Mouse (Mus musculus): ENCODE measurements at regions not wholly inside any gene's neighbourhood (a gene's known extent, or its start where the extent isn't known, plus 50 kb on each side); places are given as distances from the start of the nearest gene placed in this dataset.

GRCm38 (mm10) chr5:91198620-91199019 is 59.2 kb downstream of the Areg start:
- H3K9me3 ChIP-seq: no peaks in the 10 kb centered on the region
- no peak overlapping the region for H3K4me3 ChIP-seq (replicated peaks)
- H3K36me3 ChIP-seq (replicated peaks): no peaks in the 10 kb centered on the region
- H3K27me3 ChIP-seq: no peaks in the 10 kb centered on the region
- H3K9ac ChIP-seq: no peak overlapping the region
- WGBS: 51% methylated on average over 7 of the region's 7 CpGs
- no peak overlapping the region for H3K27ac ChIP-seq
- no peak overlapping the region for H3K4me2 ChIP-seq
- H3K4me1 ChIP-seq: no peaks in the 10 kb centered on the region
- peak; percentile 61; the same call in 1 of the 2 replicates for ATAC-seq (ENCODE audit: low FRiP score)

- no peak overlapping the region for H3K9ac ChIP-seq
- H3K4me1 ChIP-seq: no peaks in the 10 kb centered on the region
- H3K4me3 ChIP-seq (replicated peaks): no peak overlapping the region
- no peaks in the 10 kb centered on the region for H3K27me3 ChIP-seq
- H3K27ac ChIP-seq: no peak overlapping the region
- 75% methylated on average over 5 of the region's 5 CpGs for WGBS
- no peaks in the 10 kb centered on the region for H3K9me3 ChIP-seq
- no peak for ATAC-seq (ENCODE audit: low FRiP score)
- no peak overlapping the region for H3K4me2 ChIP-seq
- no peaks in the 10 kb centered on the region for H3K36me3 ChIP-seq (replicated peaks)
Observed at GRCm38 (mm10) chr5:91200448-91200847, 61.0 kb downstream of the Areg start.

GRCm38 (mm10) chr5:91204225-91205005 is 65.0 kb downstream of the Areg start:
- Histone ChIP-seq H3K36me3 (replicated peaks) (no peaks in the 10 kb centered on the region), H3K27me3 (no peaks in the 10 kb centered on the region), H3K9ac (no peak overlapping the region), H3K9me3 (no peaks in the 10 kb centered on the region), H3K27ac (no peak overlapping the region), H3K4me3 (replicated peaks) (no peak overlapping the region), H3K4me2 (no peak overlapping the region), H3K4me1 (no peaks in the 10 kb centered on the region)
- WGBS: 89% methylated on average over 13 of the region's 13 CpGs
- ATAC-seq (ENCODE audit: low FRiP score): no peak

- WGBS: 82% methylated on average over 3 of the region's 3 CpGs
- H3K36me3 ChIP-seq (replicated peaks): no peaks in the 10 kb centered on the region
- ATAC-seq (ENCODE audit: low FRiP score): no peak
- H3K4me1 ChIP-seq: no peaks in the 10 kb centered on the region
- no peaks in the 10 kb centered on the region for H3K27me3 ChIP-seq
- H3K27ac ChIP-seq: no peak overlapping the region
- H3K4me2 ChIP-seq: no peak overlapping the region
- no peaks in the 10 kb centered on the region for H3K9me3 ChIP-seq
- H3K9ac ChIP-seq: no peak overlapping the region
- no peak overlapping the region for H3K4me3 ChIP-seq (replicated peaks)
Observed at GRCm38 (mm10) chr5:91205350-91205880, 66.0 kb downstream of the Areg start.

GRCm38 (mm10) chr5:91206569-91207490 is 67.4 kb downstream of the Areg start:
- H3K9ac ChIP-seq: no peak overlapping the region
- H3K4me3 ChIP-seq (replicated peaks): no peak overlapping the region
- WGBS: 82% methylated on average over 9 of the region's 9 CpGs
- H3K4me2 ChIP-seq: no peak overlapping the region
- no peaks in the 10 kb centered on the region for H3K36me3 ChIP-seq (replicated peaks)
- H3K9me3 ChIP-seq: no peaks in the 10 kb centered on the region
- H3K27ac ChIP-seq: no peak overlapping the region
- no peak for ATAC-seq (ENCODE audit: low FRiP score)
- H3K4me1 ChIP-seq: no peaks in the 10 kb centered on the region
- no peaks in the 10 kb centered on the region for H3K27me3 ChIP-seq

- no peak overlapping the region for H3K27ac ChIP-seq
- WGBS: 88% methylated on average over 4 of the region's 4 CpGs
Observed at GRCm38 (mm10) chr5:91220174-91220573, 80.8 kb downstream of the Areg start.

GRCm38 (mm10) chr5:91241656-91242055 is 102.3 kb downstream of the Areg start:
- Histone ChIP-seq H3K27me3 (no peaks in the 10 kb centered on the region), H3K36me3 (replicated peaks) (no peaks in the 10 kb centered on the region), H3K4me3 (replicated peaks) (no peak overlapping the region), H3K9ac (no peak overlapping the region), H3K27ac (no peak overlapping the region), H3K9me3 (no peaks in the 10 kb centered on the region), H3K4me2 (no peak overlapping the region), H3K4me1 (no peaks in the 10 kb centered on the region)
- 67% methylated on average over 4 of the region's 4 CpGs for WGBS
- ATAC-seq (ENCODE audit: low FRiP score): no peak

More at GRCm38 (mm10) chr5:91220174-91220573, 80.8 kb downstream of the Areg start:
- Histone ChIP-seq H3K36me3 (replicated peaks) (no peaks in the 10 kb centered on the region), H3K4me2 (no peak overlapping the region), H3K4me3 (replicated peaks) (no peak overlapping the region), H3K9me3 (no peaks in the 10 kb centered on the region), H3K27me3 (no peaks in the 10 kb centered on the region), H3K9ac (no peak overlapping the region), H3K4me1 (no peaks in the 10 kb centered on the region)
- ATAC-seq (ENCODE audit: low FRiP score): no peak

- ATAC-seq (ENCODE audit: low FRiP score): no peak
- H3K4me1 ChIP-seq: no peaks in the 10 kb centered on the region
Observed at GRCm38 (mm10) chr5:91247444-91247843, 108.0 kb downstream of the Areg start.

GRCm38 (mm10) chr5:91261895-91262294 is 122.5 kb downstream of the Areg start:
- ATAC-seq (ENCODE audit: low FRiP score): no peak
- H3K27ac ChIP-seq: no peak overlapping the region
- H3K9ac ChIP-seq: no peak overlapping the region
- H3K4me2 ChIP-seq: no peak overlapping the region
- no peaks in the 10 kb centered on the region for H3K4me1 ChIP-seq
- no peaks in the 10 kb centered on the region for H3K9me3 ChIP-seq
- no peaks in the 10 kb centered on the region for H3K27me3 ChIP-seq
- no peak overlapping the region for H3K4me3 ChIP-seq (replicated peaks)
- H3K36me3 ChIP-seq (replicated peaks): no peaks in the 10 kb centered on the region

More at GRCm38 (mm10) chr5:91247444-91247843, 108.0 kb downstream of the Areg start:
- Histone ChIP-seq H3K27ac (no peak overlapping the region), H3K4me3 (replicated peaks) (no peak overlapping the region), H3K9ac (no peak overlapping the region), H3K36me3 (replicated peaks) (no peaks in the 10 kb centered on the region), H3K27me3 (no peaks in the 10 kb centered on the region), H3K4me2 (no peak overlapping the region), H3K9me3 (no peaks in the 10 kb centered on the region)
- WGBS: 95% methylated on average over 5 of the region's 5 CpGs

- Histone ChIP-seq H3K9me3 (no peaks in the 10 kb centered on the region), H3K4me2 (no peak overlapping the region), H3K27me3 (no peaks in the 10 kb centered on the region), H3K4me1 (no peaks in the 10 kb centered on the region), H3K36me3 (replicated peaks) (no peaks in the 10 kb centered on the region), H3K4me3 (replicated peaks) (no peak overlapping the region), H3K9ac (no peak overlapping the region), H3K27ac (no peak overlapping the region)
- ATAC-seq (ENCODE audit: low FRiP score): no peak
- WGBS: 67% methylated on average over 1 of the region's 1 CpGs
Observed at GRCm38 (mm10) chr5:91262526-91262925, 123.1 kb downstream of the Areg start.

- WGBS: 85% methylated on average over 1 of the region's 1 CpGs
- no peak overlapping the region for H3K27ac ChIP-seq
- H3K9ac ChIP-seq: no peak overlapping the region
- H3K4me1 ChIP-seq: no peaks in the 10 kb centered on the region
- no peaks in the 10 kb centered on the region for H3K27me3 ChIP-seq
- no peak overlapping the region for H3K4me2 ChIP-seq
- ATAC-seq (ENCODE audit: low FRiP score): no peak
- no peaks in the 10 kb centered on the region for H3K9me3 ChIP-seq
- H3K36me3 ChIP-seq (replicated peaks): no peaks in the 10 kb centered on the region
- H3K4me3 ChIP-seq (replicated peaks): no peak overlapping the region
Observed at GRCm38 (mm10) chr5:91270747-91271146, 131.3 kb downstream of the Areg start.

- Histone ChIP-seq H3K27ac (no peak overlapping the region), H3K4me1 (no peaks in the 10 kb centered on the region), H3K9ac (no peak overlapping the region), H3K4me2 (no peak overlapping the region), H3K4me3 (replicated peaks) (no peak overlapping the region), H3K36me3 (replicated peaks) (no peaks in the 10 kb centered on the region), H3K27me3 (no peaks in the 10 kb centered on the region), H3K9me3 (no peaks in the 10 kb centered on the region)
- no peak for ATAC-seq (ENCODE audit: low FRiP score)
Observed at GRCm38 (mm10) chr5:91271416-91271815, 131.4 kb downstream of the Btc start.
